Mouse (Mus musculus) C2C12 (cell line): ENCODE measurements around the gene Ap2b1. TPM values are rescaled to one million over a fixed set of nuclear protein-coding genes. Genes with fewer than 3 reads are reported as not detected.

Source experiments
- H3K27me3 ChIP-seq: one replicate; pipeline ENCODE4 v1.6.1; 2011; ENCODE audit not compliant: control insufficient read depth, insufficient read depth, insufficient read length
- H3K36me3 ChIP-seq: one replicate; pipeline ENCODE4 v1.6.1; 2011; ENCODE audit not compliant: control insufficient read depth, insufficient read depth
- H3K4me3 ChIP-seq: one replicate; pipeline ENCODE4 v1.5.1; 2011; ENCODE audit warnings: mild to moderate bottlenecking, control low read depth; ENCODE audit not compliant: poor library complexity, insufficient read depth, severe bottlenecking
- H3K79me2 ChIP-seq: one replicate; pipeline ENCODE4 v1.6.1; 2011; ENCODE audit not compliant: control insufficient read depth, insufficient read depth
- H3K79me3 ChIP-seq: one replicate; pipeline ENCODE4 v1.6.1; 2011; ENCODE audit warnings: low read depth, control low read depth
- H3ac ChIP-seq: one replicate; pipeline ENCODE3; 2011; ENCODE audit warnings: low read depth; ENCODE audit not compliant: control insufficient read depth, insufficient read length
- CEBPB ChIP-seq: IDR thresholded peaks from one replicate; pipeline ENCODE4 v1.6.1; 2011; ENCODE audit warnings: low read depth, mild to moderate bottlenecking, control low read depth, moderate library complexity
- CTCF ChIP-seq: IDR thresholded peaks from one replicate; pipeline ENCODE4 v1.5.1; 2011; ENCODE audit not compliant: control insufficient read depth, insufficient read depth, insufficient read length
- FOSL1 ChIP-seq: IDR thresholded peaks from one replicate; pipeline ENCODE4 v1.8.0; 2011; ENCODE audit warnings: mild to moderate bottlenecking, low read length; ENCODE audit not compliant: poor library complexity, insufficient read depth, severe bottlenecking
- MAX ChIP-seq: IDR thresholded peaks from one replicate; pipeline ENCODE4 v1.6.1; 2011; ENCODE audit warnings: mild to moderate bottlenecking, control low read depth
- MYOD1 ChIP-seq: IDR thresholded peaks from one replicate; pipeline ENCODE4 v1.6.1; 2011; ENCODE audit warnings: low read depth; ENCODE audit not compliant: control insufficient read depth, insufficient read length
- MYOG ChIP-seq: IDR thresholded peaks from one replicate; pipeline ENCODE4 v1.6.1; 2011; ENCODE audit not compliant: control insufficient read depth, insufficient read length; ENCODE audit errors: extremely low read depth
- USF1 ChIP-seq: IDR thresholded peaks from one replicate; pipeline ENCODE4 v1.6.1; 2011; ENCODE audit warnings: low read depth, mild to moderate bottlenecking, control low read depth, moderate library complexity
- polyA plus RNA-seq: library from polyadenylated mRNA; unstranded; fragments of >200 nt; fragmentation: generic; extraction: Trizol; gene quantifications from one replicate; pipeline ENCODE4 v1.2.1, GENCODE M21; 2012; ENCODE audit warnings: missing spikeins

The Ap2b1 gene
- polyA plus RNA-seq, 1 experiment: 47.9 TPM

DNA sequence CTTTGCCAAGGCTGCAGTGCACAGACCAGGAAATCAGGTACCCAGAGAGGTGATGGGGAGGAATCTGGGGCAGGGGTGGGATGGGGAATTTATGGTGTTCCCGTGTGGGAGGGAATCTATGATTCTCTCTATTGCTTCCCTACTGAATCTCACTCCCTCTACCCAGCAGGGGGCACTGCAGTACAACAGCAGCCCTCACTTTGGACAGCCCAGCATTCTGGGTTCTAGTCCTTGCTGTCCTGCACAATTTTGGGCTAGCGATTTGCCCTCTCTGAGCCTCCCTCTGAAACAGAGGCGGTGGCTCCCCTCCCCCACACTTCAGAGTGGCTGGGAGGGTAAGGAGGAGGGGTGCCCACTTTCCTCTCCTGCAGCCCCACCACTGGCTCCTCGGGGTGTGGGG, 121.5 kb downstream of the Ap2b1 start:
- no peaks in the 10 kb centered on the region for H3K79me3 ChIP-seq
- no peaks in the 10 kb centered on the region for H3K79me2 ChIP-seq
- H3ac ChIP-seq: no peak overlapping the region
- H3K36me3 ChIP-seq: no peaks in the 10 kb centered on the region
- no peak overlapping the region for H3K4me3 ChIP-seq
- H3K27me3 ChIP-seq: peaks cover 25% of the 10 kb centered on the region
- TF ChIP-seq MAX (no peak), MYOG (no peak), FOSL1 (no peak), MYOD1 (no peak), CEBPB (no peak), USF1 (no peak), CTCF (no peak)

DNA sequence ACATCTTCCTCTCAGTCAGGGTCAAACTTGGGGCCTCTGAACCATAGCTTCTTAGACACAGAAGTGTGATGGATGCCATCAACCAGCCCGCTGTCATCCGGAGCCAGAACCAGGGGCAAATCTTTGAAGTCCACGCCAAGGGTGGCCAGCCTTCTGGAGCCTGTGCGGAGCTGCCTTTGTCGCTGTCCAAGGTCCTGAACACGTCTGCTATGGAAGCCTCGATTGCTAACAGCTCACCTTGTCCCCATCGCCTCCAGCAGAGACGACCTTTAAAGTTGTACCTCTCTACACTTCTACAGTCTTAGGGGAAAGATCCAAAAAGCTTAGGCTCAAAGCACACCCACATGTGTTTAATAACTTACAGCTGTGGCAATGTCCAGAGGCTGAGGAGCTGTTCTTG, 122.5 kb downstream of the Ap2b1 start:
- no peak overlapping the region for H3ac ChIP-seq
- TF ChIP-seq CEBPB: no peak
- no peak for TF ChIP-seq CTCF
- no peak for TF ChIP-seq USF1
- TF ChIP-seq MYOD1: no peak
- TF ChIP-seq MAX: no peak
- no peak for TF ChIP-seq FOSL1
- no peak for TF ChIP-seq MYOG
- H3K79me3 ChIP-seq: no peaks in the 10 kb centered on the region
- H3K79me2 ChIP-seq: no peaks in the 10 kb centered on the region
- H3K36me3 ChIP-seq: no peaks in the 10 kb centered on the region
- H3K27me3 ChIP-seq: peaks cover 32% of the 10 kb centered on the region
- no peak overlapping the region for H3K4me3 ChIP-seq

- no peaks in the 10 kb centered on the region for H3K79me2 ChIP-seq
- H3ac ChIP-seq: no peak overlapping the region
- peaks cover 45% of the 10 kb centered on the region for H3K27me3 ChIP-seq
- H3K79me3 ChIP-seq: no peaks in the 10 kb centered on the region
- no peaks in the 10 kb centered on the region for H3K36me3 ChIP-seq
- TF ChIP-seq CTCF (peak; percentile 66), USF1 (no peak)
- no peak overlapping the region for H3K4me3 ChIP-seq
Measured at GRCm38 (mm10) chr11:83424681-83425080, 125.9 kb downstream of the Ap2b1 start.

DNA sequence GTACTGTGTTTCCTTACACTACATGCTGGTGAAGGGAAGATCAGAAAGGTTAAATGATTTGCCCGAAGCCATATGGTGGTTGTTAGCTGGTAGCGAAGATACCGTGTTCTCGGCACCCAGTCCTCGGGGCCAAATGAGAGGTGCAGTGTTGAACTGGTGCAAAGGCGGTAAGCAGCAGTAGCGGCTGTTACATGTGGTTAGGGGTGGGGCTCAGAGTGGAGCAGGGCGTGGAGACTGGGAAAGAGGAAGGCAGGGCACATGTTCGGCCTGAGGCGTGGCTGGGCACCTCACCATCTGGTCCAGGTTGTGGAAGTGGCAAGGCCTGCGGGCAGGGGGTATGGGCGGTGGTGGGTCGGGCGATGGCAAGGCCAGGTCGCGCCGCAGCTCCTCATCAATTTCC, 128.1 kb downstream of the Ap2b1 start:
- Histone ChIP-seq H3K27me3 (peaks cover 54% of the 10 kb centered on the region), H3K4me3 (no peak overlapping the region), H3ac (no peak overlapping the region), H3K36me3 (no peaks in the 10 kb centered on the region), H3K79me2 (no peaks in the 10 kb centered on the region), H3K79me3 (no peaks in the 10 kb centered on the region)
- TF ChIP-seq MYOD1 (no peak), FOSL1 (no peak), MAX (no peak), USF1 (no peak), MYOG (no peak), CEBPB (no peak), CTCF (no peak)

- Histone ChIP-seq H3K79me3 (no peaks in the 10 kb centered on the region), H3K4me3 (no peak within 1 kb of the TSS), H3K79me2 (no peaks in the 10 kb centered on the region), H3K36me3 (no peaks in the 10 kb centered on the region), H3ac (no peak within 1 kb of the TSS), H3K27me3 (peaks cover 50% of the 10 kb centered on the region)
- TF ChIP-seq CTCF (no peak), MYOD1 (no peak), CEBPB (no peak), MAX (no peak), USF1 (no peak)
Measured at GRCm38 (mm10) chr11:83429355-83429754, 130.5 kb downstream of the Ap2b1 start, which contains the start of gene Gas2l2. Gas2l2 (minus strand) TSS chr11:83429455.

DNA sequence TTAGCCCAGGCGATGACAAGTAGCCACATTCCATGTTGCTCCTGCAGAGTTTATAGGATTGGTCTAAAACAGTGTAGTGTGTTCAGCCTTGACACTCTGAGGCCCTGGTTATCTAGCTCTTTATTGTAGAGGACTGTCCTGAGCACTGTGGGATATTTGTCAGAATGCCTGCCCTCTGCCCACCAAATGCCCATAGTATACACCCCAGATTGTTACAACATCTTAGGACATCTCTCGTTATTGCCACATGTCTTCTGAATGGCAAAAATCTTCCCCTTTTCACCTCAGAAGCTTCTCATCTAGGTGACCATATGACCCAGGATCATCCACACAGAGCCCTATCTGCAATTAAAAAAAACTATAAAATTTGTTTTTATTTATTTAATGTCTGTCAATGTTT, 133.7 kb downstream of the Ap2b1 start:
- Histone ChIP-seq H3ac (no peak overlapping the region), H3K4me3 (no peak overlapping the region), H3K27me3 (peaks cover 46% of the 10 kb centered on the region), H3K79me2 (no peaks in the 10 kb centered on the region), H3K36me3 (no peaks in the 10 kb centered on the region), H3K79me3 (no peaks in the 10 kb centered on the region)
- TF ChIP-seq MAX (no peak), MYOG (no peak), FOSL1 (no peak), CTCF (no peak), MYOD1 (no peak), USF1 (no peak), CEBPB (no peak)
